24 mouse cellular contexts compared by ENCODE assay signal in the genomic region with DNA sequence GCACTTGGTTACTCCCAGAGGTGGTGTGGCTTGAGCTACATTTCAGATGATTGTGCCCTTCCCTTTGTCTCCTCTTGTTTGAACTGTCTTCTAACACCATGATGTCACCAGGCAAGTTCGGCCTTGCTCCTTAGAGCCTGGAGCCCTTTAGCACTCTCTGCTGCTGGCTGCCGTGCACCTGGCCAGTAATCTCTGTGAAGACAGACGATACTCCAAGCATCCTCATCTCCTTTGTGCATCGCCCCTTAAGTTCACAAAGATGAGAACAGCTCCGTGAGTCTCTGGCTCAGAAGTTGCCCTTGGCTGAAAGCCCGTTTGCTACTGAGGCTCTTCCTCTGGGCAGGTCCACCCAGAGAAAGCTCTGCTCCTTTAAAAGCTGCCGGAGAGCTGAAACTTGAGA. TPM values are rescaled to one million over a fixed set of nuclear protein-coding genes. Genes with fewer than 3 reads are reported as not detected.
"Had no signal": no experiment of that assay in that cellular context is flagged by ENCODE, and none has a peak within 500 bp of the region (broad histone marks: within the 10 kb centered on the region; RNA-seq: fewer than 3 reads in every experiment).

No protein-coding gene starts in this region.

- DNase-seq: kidney, adult 11 months; kidney, adult 9 months; kidney, postnatal 4 days; lung, adult 18-20 months; lung, postnatal 36 days; midbrain, embryonic 14.5 days; retina, postnatal 1 day; right cerebral cortex, postnatal 4 days; spleen, adult 18-20 months; thymus, adult 18-20 months; thymus, postnatal 25 days had no signal

- H3K27ac ChIP-seq: kidney, postnatal 0 days; layer of hippocampus, adult 2 months; liver, embryonic 14.5 days; midbrain, embryonic 10.5 days; neural tube, embryonic 12.5 days had no signal

- H3K4me3 ChIP-seq: layer of hippocampus, adult 2 months; midbrain, embryonic 10.5 days; neural tube, embryonic 12.5 days had no signal

- H3K9ac ChIP-seq: liver, embryonic 14.5 days; neural tube, embryonic 12.5 days had no signal

- H3K4me1 ChIP-seq: midbrain, embryonic 10.5 days; neural tube, embryonic 12.5 days had no signal

- ATAC-seq: lung, postnatal 0 days had no signal

- H3K4me2 ChIP-seq: neural tube, embryonic 12.5 days had no signal

- H3K36me3 ChIP-seq: midbrain, embryonic 10.5 days; neural tube, embryonic 12.5 days had no signal

- H3K27me3 ChIP-seq: neural tube, embryonic 12.5 days had no signal

- H3K9me3 ChIP-seq: midbrain, embryonic 10.5 days; neural tube, embryonic 12.5 days had no signal

RNA-seq across cellular contexts. Expression of a gene that starts 8.3 kb away (rescaled TPM):
- total RNA-seq: layer of hippocampus, adult 2 months; layer of hippocampus, postnatal 10 days; left cerebral cortex, postnatal 36 days; liver, adult 2 months; megakaryocyte, adult 5-6 weeks; monocyte, adult 5-6 weeks had no signal
- polyA plus RNA-seq: kidney, postnatal 0 days; liver, adult 2 months; liver, embryonic 14.5 days; lung, postnatal 0 days; midbrain, embryonic 10.5 days; midbrain, embryonic 14.5 days; urinary bladder, adult 2 months had no signal

RNA-seq across cellular contexts. Expression of a gene that starts 32.9 kb away (rescaled TPM):
- total RNA-seq: megakaryocyte, adult 5-6 weeks had no signal
- polyA plus RNA-seq: liver, adult 2 months had no signal

RNA-seq across cellular contexts. Expression of a gene that starts 46.0 kb away (rescaled TPM):
- total RNA-seq: layer of hippocampus, adult 2 months; layer of hippocampus, postnatal 10 days; left cerebral cortex, postnatal 36 days; liver, adult 2 months; megakaryocyte, adult 5-6 weeks; monocyte, adult 5-6 weeks had no signal
- polyA plus RNA-seq: liver, adult 2 months; liver, embryonic 14.5 days; midbrain, embryonic 10.5 days; midbrain, embryonic 14.5 days; stomach, embryonic 14.5 days; urinary bladder, adult 2 months had no signal
